Mouse (Mus musculus) liver, adult 2 months (tissue): Measurements from ENCODE around the gene Lsm2.

ENCODE experiments used
- CTCF ChIP-seq: fragments of 200-500 bp; IDR thresholded peaks from 2 replicates; pipeline ENCODE4 v1.5.1; 2011; ENCODE audit warnings: low read depth, low read length, control low read depth
- POLR2A ChIP-seq: fragments of 200-500 bp; IDR thresholded peaks from 2 replicates; pipeline ENCODE4 v1.6.1; 2011; ENCODE audit warnings: low read length, control low read depth; ENCODE audit not compliant: insufficient read depth; ENCODE audit errors: extremely low read depth

GRCm38 (mm10) chr17:34953904-34954303 lies 27.8 kb upstream of the Lsm2 start:
- no peak for TF ChIP-seq POLR2A
- no peak for TF ChIP-seq CTCF
